Mouse (Mus musculus) midbrain, postnatal 0 days (tissue): ENCODE measurements at regions not wholly inside any gene's neighbourhood (a gene's known extent, or its start where the extent isn't known, plus 50 kb on each side); places are given as distances from the start of the nearest gene placed in this dataset.
A peak's percentile ranks its signal among the peaks of the same experiment; 100 is the strongest.

Source experiments
- ATAC-seq: fragments of 200-750 bp; cut with Nextera tagmentation; 2 replicates; pipeline ENCODE4 v1.8.0; 2017; ENCODE audit warnings: moderate number of reproducible peaks, mild to moderate bottlenecking, moderate TSS enrichment, moderate library complexity; ENCODE audit not compliant: low FRiP score
- DNase-seq: peaks from one replicate; pipeline ENCODE4 v3.0.0-alpha.2; 2015; ENCODE audit warnings: low spot score
- H3K27ac ChIP-seq: fragments of 300-500 bp; sonication (generic); 2 replicates; pipeline ENCODE4 v1.5.1; 2014; ENCODE audit warnings: low read depth, mild to moderate bottlenecking, low read length, mixed read lengths
- H3K27me3 ChIP-seq: fragments of 300-500 bp; sonication (generic); 2 replicates; pipeline ENCODE4 v1.6.1; 2014; ENCODE audit warnings: low read length, control low read depth, mixed read lengths; ENCODE audit not compliant: insufficient read depth
- H3K36me3 ChIP-seq: fragments of 300-500 bp; sonication (generic); 2 replicates; pipeline ENCODE4 v1.6.1; 2014; ENCODE audit warnings: low read length, control low read depth, mixed read lengths; ENCODE audit not compliant: insufficient read depth
- H3K4me1 ChIP-seq: fragments of 300-500 bp; sonication (generic); 2 replicates; pipeline ENCODE4 v1.6.1; 2014; ENCODE audit warnings: mild to moderate bottlenecking, control low read depth, antibody characterized with exemption, low read length, mixed read lengths; ENCODE audit not compliant: insufficient read depth
- H3K4me2 ChIP-seq: fragments of 300-500 bp; sonication (generic); 2 replicates; pipeline ENCODE4 v1.6.1; 2014; ENCODE audit warnings: low read depth, mild to moderate bottlenecking, low read length, mixed read lengths; ENCODE audit not compliant: poor library complexity, severe bottlenecking
- H3K4me3 ChIP-seq: fragments of 300-500 bp; sonication (generic); 2 replicates; pipeline ENCODE4 v1.5.1; 2014; ENCODE audit warnings: low read depth, mild to moderate bottlenecking, low read length, moderate library complexity
- H3K9ac ChIP-seq: fragments of 300-500 bp; sonication (generic); replicated peaks from 2 replicates; pipeline ENCODE4 v1.6.1; 2014; ENCODE audit warnings: mild to moderate bottlenecking, low read length, moderate library complexity, mixed read lengths; ENCODE audit not compliant: poor library complexity, severe bottlenecking
- H3K9me3 ChIP-seq: fragments of 300-500 bp; sonication (generic); 2 replicates; pipeline ENCODE4 v1.6.1; 2016; ENCODE audit warnings: low read length, control low read depth
- CTCF ChIP-seq: IDR thresholded peaks from 2 replicates; pipeline ENCODE4 v1.5.1; 2016; ENCODE audit warnings: antibody characterized with exemption, mild to moderate bottlenecking
- WGBS: fragments of 180-500 bp; shearing (Covaris S2); extraction: QIAGEN DNeasy Blood & Tissue Kit; methylation state at CpG from one replicate; pipeline ENCODE4 v1.1.7; 2014; 5-methylcytosine and 5-hydroxymethylcytosine counted together

DNA sequence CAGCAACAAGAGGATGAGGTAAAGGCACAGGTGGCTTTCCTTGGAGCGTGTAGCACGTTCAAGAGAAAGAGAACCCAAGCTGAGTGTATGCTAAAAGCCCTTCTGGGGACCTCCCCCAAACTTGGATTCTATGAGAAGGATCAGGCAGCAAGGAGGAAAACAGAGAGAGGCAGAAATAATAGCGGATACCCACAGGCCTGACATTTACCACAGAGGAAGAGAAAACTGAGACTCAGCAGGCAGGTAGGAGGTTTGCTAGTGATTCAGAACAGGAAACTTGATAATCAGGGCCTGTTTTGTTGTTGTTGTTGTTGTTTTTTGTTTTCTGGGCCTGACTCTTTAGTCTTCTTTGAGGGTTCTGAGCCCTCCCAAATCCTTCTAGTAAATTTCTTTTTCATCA is 100.5 kb upstream of the Mdm1 start:
- ATAC-seq (no peak), DNase-seq (no peak)
- no peaks in the 10 kb centered on the region for H3K36me3 ChIP-seq
- no peak for TF ChIP-seq CTCF
- no peak overlapping the region for H3K27ac ChIP-seq
- no peak overlapping the region for H3K4me3 ChIP-seq
- no peak overlapping the region for H3K9ac ChIP-seq
- no peaks in the 10 kb centered on the region for H3K4me1 ChIP-seq
- no peak overlapping the region for H3K4me2 ChIP-seq
- H3K9me3 ChIP-seq, result no peaks in the 10 kb centered on the region
- no peaks in the 10 kb centered on the region for H3K27me3 ChIP-seq
- 92% methylated on average over 3 of the region's 3 CpGs for WGBS

GRCm38 (mm10) chr10:118043761-118044160 is 97.8 kb upstream of the Mdm1 start:
- Histone ChIP-seq H3K36me3 (no peaks in the 10 kb centered on the region), H3K9ac (no peak overlapping the region), H3K4me3 (no peak overlapping the region), H3K27ac (no peak overlapping the region), H3K4me1 (no peaks in the 10 kb centered on the region), H3K27me3 (no peaks in the 10 kb centered on the region), H3K9me3 (no peaks in the 10 kb centered on the region), H3K4me2 (no peak overlapping the region)
- WGBS, result 69% methylated on average over 13 of the region's 13 CpGs
- no peak for ATAC-seq
- no peak for TF ChIP-seq CTCF
- no peak for DNase-seq

- WGBS, result 31% methylated on average over 3 of the region's 3 CpGs
These were observed 96.8 kb upstream of the Mdm1 start for GRCm38 (mm10) chr10:118044840-118045239.

GRCm38 (mm10) chr10:118045427-118045826 is 96.2 kb upstream of the Mdm1 start:
- TF ChIP-seq CTCF, result no peak
- no peaks in the 10 kb centered on the region for H3K9me3 ChIP-seq
- no peak for DNase-seq
- no peak overlapping the region for H3K9ac ChIP-seq
- WGBS, result 92% methylated on average over 2 of the region's 2 CpGs
- no peak overlapping the region for H3K27ac ChIP-seq
- no peak for ATAC-seq
- no peak overlapping the region for H3K4me2 ChIP-seq
- H3K4me1 ChIP-seq, result no peaks in the 10 kb centered on the region
- H3K36me3 ChIP-seq, result no peaks in the 10 kb centered on the region
- H3K4me3 ChIP-seq, result no peak overlapping the region
- H3K27me3 ChIP-seq, result no peaks in the 10 kb centered on the region

More at GRCm38 (mm10) chr10:118044840-118045239, 96.8 kb upstream of the Mdm1 start:
- Histone ChIP-seq H3K4me2 (no peak overlapping the region), H3K27me3 (no peaks in the 10 kb centered on the region), H3K4me3 (no peak overlapping the region), H3K36me3 (no peaks in the 10 kb centered on the region), H3K9me3 (no peaks in the 10 kb centered on the region), H3K27ac (no peak overlapping the region), H3K9ac (no peak overlapping the region), H3K4me1 (no peaks in the 10 kb centered on the region)
- no peak for TF ChIP-seq CTCF
- DNase-seq (no peak), ATAC-seq (no peak)

DNA sequence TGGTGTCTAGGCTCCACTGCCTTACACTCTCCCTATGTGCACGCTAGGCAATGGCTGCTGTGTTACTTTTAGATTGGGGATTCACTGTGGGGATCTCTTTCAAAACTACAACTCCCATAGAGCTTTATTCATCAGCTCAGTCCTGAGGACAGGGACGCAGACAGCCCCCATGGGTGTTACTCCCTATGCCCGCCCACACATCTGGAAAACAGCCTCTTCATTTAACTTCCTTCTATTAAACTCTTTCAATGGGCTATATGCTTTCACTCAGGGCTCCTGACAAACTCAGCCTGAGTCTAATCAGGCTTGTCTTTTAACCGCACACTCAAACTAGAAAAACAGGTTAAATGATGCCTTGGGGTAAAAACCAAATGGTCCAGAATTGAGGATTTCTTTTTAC is 95.3 kb upstream of the Mdm1 start:
- H3K4me3 ChIP-seq, result no peak overlapping the region
- no peak for TF ChIP-seq CTCF
- no peak for ATAC-seq
- H3K9ac ChIP-seq, result no peak overlapping the region
- WGBS, result 76% methylated on average over 4 of the region's 4 CpGs
- no peak overlapping the region for H3K4me2 ChIP-seq
- H3K4me1 ChIP-seq, result no peaks in the 10 kb centered on the region
- no peaks in the 10 kb centered on the region for H3K27me3 ChIP-seq
- no peak overlapping the region for H3K27ac ChIP-seq
- DNase-seq, result no peak
- H3K9me3 ChIP-seq, result no peaks in the 10 kb centered on the region
- no peaks in the 10 kb centered on the region for H3K36me3 ChIP-seq

DNA sequence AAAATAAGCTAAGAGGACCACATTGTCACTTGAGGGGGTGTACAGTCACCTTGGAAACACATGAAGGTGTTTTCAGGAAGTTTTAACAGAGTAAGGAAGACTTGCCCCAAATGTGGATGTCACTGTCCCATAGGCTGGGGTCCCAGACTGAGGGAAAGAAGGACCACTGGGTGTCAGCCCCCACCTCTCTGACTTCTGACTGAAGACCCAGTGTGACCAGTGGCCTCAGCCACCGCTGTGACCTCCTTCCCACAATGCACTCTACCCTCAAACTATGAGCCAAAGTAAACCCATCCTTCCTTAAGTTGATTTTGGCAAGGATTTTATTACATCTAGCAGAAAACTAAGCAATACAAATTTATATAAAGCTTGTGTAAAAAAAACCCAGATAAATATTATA is 94.8 kb upstream of the Mdm1 start:
- Histone ChIP-seq H3K27me3 (no peaks in the 10 kb centered on the region), H3K4me2 (no peak overlapping the region), H3K4me3 (no peak overlapping the region), H3K36me3 (no peaks in the 10 kb centered on the region), H3K9me3 (no peaks in the 10 kb centered on the region), H3K27ac (no peak overlapping the region), H3K9ac (no peak overlapping the region), H3K4me1 (no peaks in the 10 kb centered on the region)
- DNase-seq, result no peak
- no peak for ATAC-seq
- no peak for TF ChIP-seq CTCF
- WGBS, result 94% methylated on average over 1 of the region's 1 CpGs

- ATAC-seq (no peak), DNase-seq (peak; percentile 49)
- Histone ChIP-seq H3K27ac (no peak overlapping the region), H3K9ac (no peak overlapping the region), H3K36me3 (no peaks in the 10 kb centered on the region), H3K4me2 (no peak overlapping the region), H3K4me3 (no peak overlapping the region), H3K27me3 (no peaks in the 10 kb centered on the region), H3K4me1 (no peaks in the 10 kb centered on the region), H3K9me3 (no peaks in the 10 kb centered on the region)
- TF ChIP-seq CTCF, result no peak
- 84% methylated on average over 10 of the region's 10 CpGs for WGBS
These were observed 92.3 kb upstream of the Mdm1 start for GRCm38 (mm10) chr10:118049330-118049729.
